Mouse (Mus musculus) erythroblast, embryonic 14.5 days (primary cell): ENCODE measurements around the gene Galt. TPM values are rescaled to one million over a fixed set of nuclear protein-coding genes. Genes with fewer than 3 reads are reported as not detected.
A peak's percentile ranks its signal among the peaks of the same experiment; 100 is the strongest.

Source experiments
- H3K27me3 ChIP-seq: 2 replicates; pipeline ENCODE4 v1.6.1; 2012; ENCODE audit warnings: inconsistent platforms; ENCODE audit not compliant: control insufficient read depth
- H3K36me3 ChIP-seq: 2 replicates; pipeline ENCODE4 v1.6.1; 2012; ENCODE audit warnings: mild to moderate bottlenecking, inconsistent platforms; ENCODE audit not compliant: control insufficient read depth
- H3K4me1 ChIP-seq: 2 replicates; pipeline ENCODE4 v1.6.1; 2012; ENCODE audit warnings: inconsistent platforms; ENCODE audit not compliant: control insufficient read depth
- H3K4me3 ChIP-seq: replicated peaks from 2 replicates; pipeline ENCODE3; 2012; ENCODE audit warnings: moderate library complexity, mild to moderate bottlenecking, inconsistent platforms
- H3K9me3 ChIP-seq: 2 replicates; pipeline ENCODE4 v1.6.1; 2012; ENCODE audit warnings: low read length, inconsistent platforms, mixed read lengths; ENCODE audit not compliant: control insufficient read depth
- GATA1 ChIP-seq: IDR thresholded peaks from 2 replicates; pipeline ENCODE4 v1.6.1; 2012; ENCODE audit warnings: low read length, inconsistent platforms, mixed read lengths
- TAL1 ChIP-seq: IDR thresholded peaks from 3 replicates; pipeline ENCODE4 v1.6.1; 2012; ENCODE audit warnings: low read length, inconsistent platforms, mixed read lengths
- polyA plus RNA-seq: library from polyadenylated mRNA; stranded (reverse); fragments of >175 nt; gene quantifications from 2 replicates; pipeline ENCODE4 v1.2.3, GENCODE M21; 2012

Gene Galt
- polyA plus RNA-seq, 1 experiment = 0.87 TPM

- peaks cover 8% of the 10 kb centered on the region for H3K27me3 ChIP-seq
- no peaks in the 10 kb centered on the region for H3K9me3 ChIP-seq
- H3K4me1 ChIP-seq = peaks cover 27% of the 10 kb centered on the region
- TF ChIP-seq GATA1 (no peak), TAL1 (no peak)
- no peak overlapping the region for H3K4me3 ChIP-seq
- peaks cover 12% of the 10 kb centered on the region for H3K36me3 ChIP-seq
These were observed 15.8 kb upstream of the Galt start for GRCm38 (mm10) chr4:41739260-41739659.

GRCm38 (mm10) chr4:41740380-41741157 is 14.5 kb upstream of the Galt start:
- TF ChIP-seq GATA1 = no peak
- TF ChIP-seq TAL1 = no peak
- Histone ChIP-seq H3K4me1 (peaks cover 27% of the 10 kb centered on the region), H3K27me3 (peaks cover 1% of the 10 kb centered on the region; the same call in 1 of the 2 replicates), H3K9me3 (no peaks in the 10 kb centered on the region), H3K36me3 (peaks cover 12% of the 10 kb centered on the region), H3K4me3 (peak overlapping the region; percentile 80)

GRCm38 (mm10) chr4:41741158-41741560 is 13.9 kb upstream of the Galt start:
- TF ChIP-seq TAL1 (no peak), GATA1 (no peak)
- peak overlapping the region; percentile 80 for H3K4me3 ChIP-seq
- peaks cover 27% of the 10 kb centered on the region for H3K4me1 ChIP-seq
- H3K9me3 ChIP-seq = peaks cover under 1% of the 10 kb centered on the region; the same call in 1 of the 2 replicates
- no peaks in the 10 kb centered on the region for H3K27me3 ChIP-seq
- H3K36me3 ChIP-seq = peaks cover 12% of the 10 kb centered on the region

- Histone ChIP-seq H3K27me3 (no peaks in the 10 kb centered on the region), H3K9me3 (peaks cover 8% of the 10 kb centered on the region), H3K4me3 (no peak overlapping the region), H3K4me1 (peaks cover 22% of the 10 kb centered on the region), H3K36me3 (peaks cover 5% of the 10 kb centered on the region)
- TF ChIP-seq GATA1 = no peak
- no peak for TF ChIP-seq TAL1
These were observed 10.9 kb upstream of the Galt start for GRCm38 (mm10) chr4:41744131-41744530.

GRCm38 (mm10) chr4:41745021-41745420 is 10.0 kb upstream of the Galt start:
- TF ChIP-seq TAL1 = no peak

GRCm38 (mm10) chr4:41755338-41756305 is 594 bp downstream of the Galt start, which contains the start of gene Sigmar1:
Sigmar1 (minus strand) TSS chr4:41756157.
- Histone ChIP-seq H3K4me1 (peaks cover 31% of the 10 kb centered on the region), H3K36me3 (peaks cover 19% of the 10 kb centered on the region), H3K9me3 (no peaks in the 10 kb centered on the region), H3K27me3 (no peaks in the 10 kb centered on the region), H3K4me3 (peak within 1 kb of the TSS; percentile 82)
- TF ChIP-seq TAL1 = no peak

More at GRCm38 (mm10) chr4:41745021-41745420, 10.0 kb upstream of the Galt start:
- H3K27me3 ChIP-seq = no peaks in the 10 kb centered on the region
- H3K4me1 ChIP-seq = peaks cover 15% of the 10 kb centered on the region
- peaks cover 8% of the 10 kb centered on the region for H3K9me3 ChIP-seq
- no peaks in the 10 kb centered on the region for H3K36me3 ChIP-seq
- no peak overlapping the region for H3K4me3 ChIP-seq

- H3K4me1 ChIP-seq = peaks cover 35% of the 10 kb centered on the region
- H3K36me3 ChIP-seq = peaks cover 19% of the 10 kb centered on the region
- no peaks in the 10 kb centered on the region for H3K27me3 ChIP-seq
These were observed 1.4 kb downstream of the Galt start for GRCm38 (mm10) chr4:41756440-41756839.

GRCm38 (mm10) chr4:41757321-41757720 is 2.3 kb downstream of the Galt start:
- Histone ChIP-seq H3K4me3 (no peak overlapping the region), H3K9me3 (no peaks in the 10 kb centered on the region), H3K4me1 (peaks cover 35% of the 10 kb centered on the region), H3K27me3 (no peaks in the 10 kb centered on the region), H3K36me3 (peaks cover 19% of the 10 kb centered on the region)
- no peak for TF ChIP-seq TAL1
- no peak for TF ChIP-seq GATA1

More at GRCm38 (mm10) chr4:41756440-41756839, 1.4 kb downstream of the Galt start:
- TF ChIP-seq TAL1 = no peak
- TF ChIP-seq GATA1 = no peak
- Histone ChIP-seq H3K9me3 (no peaks in the 10 kb centered on the region), H3K4me3 (peak overlapping the region; percentile 82)

- no peaks in the 10 kb centered on the region for H3K9me3 ChIP-seq
- H3K27me3 ChIP-seq = no peaks in the 10 kb centered on the region
- H3K4me3 ChIP-seq = no peak overlapping the region
- peaks cover 19% of the 10 kb centered on the region for H3K36me3 ChIP-seq
- peaks cover 35% of the 10 kb centered on the region for H3K4me1 ChIP-seq
- TF ChIP-seq TAL1 = no peak
- TF ChIP-seq GATA1 = no peak
These were observed 3.0 kb downstream of the Galt start for GRCm38 (mm10) chr4:41758021-41758420.
